Mouse (Mus musculus) heart, embryonic 10.5 days (tissue): Measurements from ENCODE around the gene Inpp4b. TPM values are rescaled to one million over a fixed set of nuclear protein-coding genes. Genes with fewer than 3 reads are reported as not detected.

Experiments
- DNase-seq: peaks from one replicate; pipeline ENCODE4 v3.0.0-alpha.2; 2017; ENCODE audit warnings: low spot score
- H3K27ac ChIP-seq: fragments of 300-500 bp; sonication (generic); 2 replicates; pipeline ENCODE4 v1.5.1; 2016; ENCODE audit warnings: mild to moderate bottlenecking
- H3K27me3 ChIP-seq: fragments of 300-500 bp; sonication (generic); 2 replicates; pipeline ENCODE4 v1.6.1; 2016; ENCODE audit warnings: mild to moderate bottlenecking; ENCODE audit not compliant: poor library complexity, insufficient read depth, severe bottlenecking
- H3K36me3 ChIP-seq: fragments of 300-500 bp; sonication (generic); 2 replicates; pipeline ENCODE4 v1.6.1; 2016; ENCODE audit warnings: mild to moderate bottlenecking, moderate library complexity
- H3K4me1 ChIP-seq: fragments of 300-500 bp; sonication (generic); 2 replicates; pipeline ENCODE4 v1.6.1; 2016; ENCODE audit warnings: mild to moderate bottlenecking
- H3K4me3 ChIP-seq: fragments of 300-500 bp; sonication (generic); 2 replicates; pipeline ENCODE4 v1.5.1; 2016; ENCODE audit warnings: mild to moderate bottlenecking, moderate library complexity
- H3K9me3 ChIP-seq: fragments of 300-500 bp; sonication (generic); 2 replicates; pipeline ENCODE4 v1.6.1; 2016; ENCODE audit warnings: mild to moderate bottlenecking, moderate library complexity
- WGBS: fragments of 180-500 bp; shearing (Covaris S2); methylation state at CpG from one replicate; pipeline ENCODE4 v1.1.7; 2016; 5-methylcytosine and 5-hydroxymethylcytosine counted together
- polyA plus RNA-seq: library from polyadenylated mRNA; unstranded; fragments of >200 nt; fragmentation: Nextera tagmentation; extraction: Ambion mirVana; gene quantifications from 2 replicates; pipeline ENCODE4 v1.2.1, GENCODE M21; 2016

The Inpp4b gene
- polyA plus RNA-seq, 1 experiment from 2014 or later: 6.0 TPM

- H3K4me1 ChIP-seq: no peaks in the 10 kb centered on the region
- 86% methylated on average over 2 of the region's 2 CpGs for WGBS
- no peak overlapping the region for H3K27ac ChIP-seq
- DNase-seq: no peak
- H3K4me3 ChIP-seq: no peak overlapping the region
- H3K36me3 ChIP-seq: no peaks in the 10 kb centered on the region
- no peaks in the 10 kb centered on the region for H3K9me3 ChIP-seq
- no peaks in the 10 kb centered on the region for H3K27me3 ChIP-seq
Observed at GRCm38 (mm10) chr8:81489894-81490661, 147.7 kb downstream of the Inpp4b start.

- Histone ChIP-seq H3K36me3 (no peaks in the 10 kb centered on the region), H3K9me3 (no peaks in the 10 kb centered on the region), H3K4me3 (no peak overlapping the region), H3K4me1 (no peaks in the 10 kb centered on the region), H3K27ac (no peak overlapping the region), H3K27me3 (no peaks in the 10 kb centered on the region)
- no peak for DNase-seq
- 63% methylated on average over 2 of the region's 2 CpGs for WGBS
Observed at GRCm38 (mm10) chr8:81491097-81491705, 148.8 kb downstream of the Inpp4b start.

GRCm38 (mm10) chr8:81491706-81492204 is 149.4 kb downstream of the Inpp4b start:
- Histone ChIP-seq H3K4me1 (no peaks in the 10 kb centered on the region), H3K36me3 (no peaks in the 10 kb centered on the region)
- WGBS: 70% methylated on average over 3 of the region's 3 CpGs

GRCm38 (mm10) chr8:81494823-81495222 is 152.5 kb downstream of the Inpp4b start:
- no peak for DNase-seq
- no peak overlapping the region for H3K4me3 ChIP-seq

More at GRCm38 (mm10) chr8:81491706-81492204, 149.4 kb downstream of the Inpp4b start:
- H3K9me3 ChIP-seq: no peaks in the 10 kb centered on the region
- no peak overlapping the region for H3K27ac ChIP-seq
- H3K27me3 ChIP-seq: no peaks in the 10 kb centered on the region
- no peak overlapping the region for H3K4me3 ChIP-seq
- DNase-seq: no peak

GRCm38 (mm10) chr8:81497646-81498045 is 155.3 kb downstream of the Inpp4b start:
- no peaks in the 10 kb centered on the region for H3K27me3 ChIP-seq
- H3K9me3 ChIP-seq: no peaks in the 10 kb centered on the region
- H3K4me1 ChIP-seq: no peaks in the 10 kb centered on the region
- 78% methylated on average over 2 of the region's 2 CpGs for WGBS
- H3K4me3 ChIP-seq: no peak overlapping the region
- DNase-seq: no peak
- no peaks in the 10 kb centered on the region for H3K36me3 ChIP-seq
- no peak overlapping the region for H3K27ac ChIP-seq

More at GRCm38 (mm10) chr8:81494823-81495222, 152.5 kb downstream of the Inpp4b start:
- H3K27ac ChIP-seq: no peak overlapping the region
- WGBS: 84% methylated on average over 2 of the region's 2 CpGs
- H3K9me3 ChIP-seq: no peaks in the 10 kb centered on the region
- H3K36me3 ChIP-seq: no peaks in the 10 kb centered on the region
- H3K27me3 ChIP-seq: no peaks in the 10 kb centered on the region
- H3K4me1 ChIP-seq: no peaks in the 10 kb centered on the region

GRCm38 (mm10) chr8:81502216-81502615 is 159.9 kb downstream of the Inpp4b start:
- no peaks in the 10 kb centered on the region for H3K27me3 ChIP-seq
- no peak for DNase-seq
- no peaks in the 10 kb centered on the region for H3K4me1 ChIP-seq
- no peaks in the 10 kb centered on the region for H3K36me3 ChIP-seq
- no peak overlapping the region for H3K4me3 ChIP-seq
- no peaks in the 10 kb centered on the region for H3K9me3 ChIP-seq
- WGBS: 74% methylated on average over 2 of the region's 2 CpGs
- no peak overlapping the region for H3K27ac ChIP-seq

- Histone ChIP-seq H3K4me3 (no peak overlapping the region), H3K27me3 (no peaks in the 10 kb centered on the region), H3K27ac (no peak overlapping the region), H3K9me3 (no peaks in the 10 kb centered on the region), H3K4me1 (no peaks in the 10 kb centered on the region), H3K36me3 (no peaks in the 10 kb centered on the region)
- no peak for DNase-seq
- 79% methylated on average over 2 of the region's 2 CpGs for WGBS
Observed at GRCm38 (mm10) chr8:81502982-81503381, 160.6 kb downstream of the Inpp4b start.

GRCm38 (mm10) chr8:81512826-81513225 is 170.5 kb downstream of the Inpp4b start:
- H3K4me3 ChIP-seq: no peak overlapping the region
- 0 out of 2 replicates have a peak, but pooled peaks cover 5% of the 10 kb centered on the region for H3K4me1 ChIP-seq
- no peaks in the 10 kb centered on the region for H3K9me3 ChIP-seq
- no peak for DNase-seq
- H3K27me3 ChIP-seq: no peaks in the 10 kb centered on the region
- no peak overlapping the region for H3K27ac ChIP-seq
- H3K36me3 ChIP-seq: no peaks in the 10 kb centered on the region

- Histone ChIP-seq H3K27me3 (no peaks in the 10 kb centered on the region), H3K4me1 (0 out of 2 replicates have a peak, but pooled peaks cover 5% of the 10 kb centered on the region), H3K27ac (no peak overlapping the region), H3K36me3 (no peaks in the 10 kb centered on the region), H3K9me3 (no peaks in the 10 kb centered on the region), H3K4me3 (no peak overlapping the region)
- DNase-seq: no peak
Observed at GRCm38 (mm10) chr8:81514425-81514824, 172.1 kb downstream of the Inpp4b start.

- Histone ChIP-seq H3K4me3 (no peak overlapping the region), H3K36me3 (no peaks in the 10 kb centered on the region), H3K9me3 (no peaks in the 10 kb centered on the region), H3K27ac (no peak overlapping the region), H3K4me1 (no peaks in the 10 kb centered on the region), H3K27me3 (no peaks in the 10 kb centered on the region)
- no peak for DNase-seq
- 83% methylated on average over 2 of the region's 2 CpGs for WGBS
Observed at GRCm38 (mm10) chr8:81522085-81522484, 179.7 kb downstream of the Inpp4b start.

- 16% methylated on average over 2 of the region's 2 CpGs for WGBS
- Histone ChIP-seq H3K27ac (no peak overlapping the region), H3K9me3 (no peaks in the 10 kb centered on the region), H3K4me3 (no peak overlapping the region), H3K4me1 (no peaks in the 10 kb centered on the region), H3K27me3 (no peaks in the 10 kb centered on the region), H3K36me3 (no peaks in the 10 kb centered on the region)
- DNase-seq: no peak
Observed at GRCm38 (mm10) chr8:81524561-81524960, 182.2 kb downstream of the Inpp4b start.

- no peaks in the 10 kb centered on the region for H3K9me3 ChIP-seq
- no peak for DNase-seq
- no peaks in the 10 kb centered on the region for H3K4me1 ChIP-seq
- 34% methylated on average over 4 of the region's 4 CpGs for WGBS
- H3K27me3 ChIP-seq: no peaks in the 10 kb centered on the region
- no peaks in the 10 kb centered on the region for H3K36me3 ChIP-seq
- no peak overlapping the region for H3K27ac ChIP-seq
- no peak overlapping the region for H3K4me3 ChIP-seq
Observed at GRCm38 (mm10) chr8:81527661-81528060, 185.3 kb downstream of the Inpp4b start.

GRCm38 (mm10) chr8:81538310-81538709 is 196.0 kb downstream of the Inpp4b start:
- WGBS: 83% methylated on average over 3 of the region's 3 CpGs
- no peak for DNase-seq
- no peaks in the 10 kb centered on the region for H3K36me3 ChIP-seq

More at GRCm38 (mm10) chr8:81538310-81538709, 196.0 kb downstream of the Inpp4b start:
- Histone ChIP-seq H3K27ac (no peak overlapping the region), H3K9me3 (no peaks in the 10 kb centered on the region), H3K4me1 (no peaks in the 10 kb centered on the region), H3K4me3 (no peak overlapping the region), H3K27me3 (no peaks in the 10 kb centered on the region)
